ENCODE assay signal across 8 mouse cellular contexts in genomic region chr2:165121206-165121840, GRCm38 (mm10). TPM values are rescaled to one million over a fixed set of nuclear protein-coding genes. Genes with fewer than 3 reads are reported as not detected.
DNase-seq lines count a peak whose midpoint lies in the region; ATAC-seq lines count a peak whose summit lies in the region.

No protein-coding gene starts in this region.

- no peak overlapping the region for H3K27ac ChIP-seq in neural tube, embryonic 11.5 days (ENCODE audit: low read depth, low read length)
- H3K27ac ChIP-seq in hindbrain, embryonic 16.5 days (ENCODE audit: low read depth, low read length) = no peak overlapping the region; the same call in 1 of the 2 replicates

- DNase-seq in cerebellum, postnatal 10 days = peak; percentile 49 to 57
- DNase-seq in cerebellum, adult 18-20 months = no peak
- DNase-seq in neural tube, embryonic 11.5 days (ENCODE audit: low spot score) = peak; percentile 47
- DNase-seq in neural tube, embryonic 10.5 days (ENCODE audit: extremely low spot score, low spot score) = no peak
- DNase-seq in right cerebral cortex, postnatal 4 days = peak; percentile 20
- DNase-seq in natural killer cell, adult 2 months (ENCODE audit: low spot score in 2 of 2) = no peak
- no peak for DNase-seq in testis, postnatal 14 days (ENCODE audit: low spot score)

- H3K27me3 ChIP-seq in neural tube, embryonic 11.5 days (ENCODE audit: control insufficient read depth, insufficient read depth, low read length) = peaks cover 10% of the 10 kb centered on the region; the same call in 1 of the 2 replicates
- H3K27me3 ChIP-seq in hindbrain, embryonic 16.5 days (replicated peaks; ENCODE audit: control insufficient read depth, insufficient read depth, low read length) = no peaks in the 10 kb centered on the region; the same call in 1 of the 2 replicates

- WGBS in neural tube, embryonic 11.5 days = 34% methylated on average over 10 of the region's 10 CpGs
- WGBS in hindbrain, embryonic 16.5 days = 30% methylated on average over 10 of the region's 10 CpGs

- H3K9ac ChIP-seq in neural tube, embryonic 11.5 days (ENCODE audit: low read length) = no peak overlapping the region
- no peak overlapping the region for H3K9ac ChIP-seq in hindbrain, embryonic 16.5 days (ENCODE audit: low read depth, low read length)

- 0 out of 2 replicates have a peak, but pooled peaks cover 7% of the 10 kb centered on the region for H3K4me1 ChIP-seq in neural tube, embryonic 11.5 days (ENCODE audit: control insufficient read depth, insufficient read depth, low read length)
- H3K4me1 ChIP-seq in hindbrain, embryonic 16.5 days (ENCODE audit: control insufficient read depth, insufficient read depth, low read depth, low read length) = peaks cover 12% of the 10 kb centered on the region

- no peak overlapping the region for H3K4me3 ChIP-seq in neural tube, embryonic 11.5 days (ENCODE audit: low read depth, low read length)
- no peak overlapping the region for H3K4me3 ChIP-seq in hindbrain, embryonic 16.5 days (ENCODE audit: low read length)

- H3K4me2 ChIP-seq in neural tube, embryonic 11.5 days (ENCODE audit: low read depth) = no peak overlapping the region
- H3K4me2 ChIP-seq in hindbrain, embryonic 16.5 days (ENCODE audit: low read length) = no peak overlapping the region

- no peaks in the 10 kb centered on the region for H3K36me3 ChIP-seq in neural tube, embryonic 11.5 days (ENCODE audit: control insufficient read depth, insufficient read depth, low read length)
- no peaks in the 10 kb centered on the region for H3K36me3 ChIP-seq in hindbrain, embryonic 16.5 days (ENCODE audit: control insufficient read depth, insufficient read depth, low read length)

- H3K9me3 ChIP-seq in neural tube, embryonic 11.5 days (ENCODE audit: control insufficient read depth, low read length) = no peaks in the 10 kb centered on the region
- no peaks in the 10 kb centered on the region for H3K9me3 ChIP-seq in hindbrain, embryonic 16.5 days (ENCODE audit: control insufficient read depth, low read length)

- ATAC-seq in neural tube, embryonic 11.5 days (ENCODE audit: insufficient read depth, low FRiP score, low TSS enrichment) = no peak
- ATAC-seq in hindbrain, embryonic 16.5 days = peak; percentile 32; the same call in 1 of the 2 replicates

RNA-seq across cellular contexts. Expression of gene 1700025C18Rik, which starts 30.8 kb away (rescaled TPM):
- polyA plus RNA-seq in neural tube, embryonic 11.5 days (2014; fragmentation: Nextera tagmentation; extraction: Ambion mirVana) = not detected in 2 replicates
- polyA plus RNA-seq in hindbrain, embryonic 16.5 days (2015; fragmentation: Nextera tagmentation; extraction: Ambion mirVana) = not detected in 2 replicates

Comparison
In these comparisons a context has a peak if more than half of its experiments do, and no peak if none do; other contexts are left out.
1. DNase-seq: peak in cerebellum, postnatal 10 days (2 of 2), neural tube, embryonic 11.5 days (single experiment) and right cerebral cortex, postnatal 4 days (single experiment); none in cerebellum, adult 18-20 months (0 of 2), neural tube, embryonic 10.5 days (single experiment), natural killer cell, adult 2 months (0 of 2) and testis, postnatal 14 days (single experiment).